Comparison of ENCODE assay signal across 10 mouse cellular contexts in genomic region chr10:25402886-25403285, GRCm38 (mm10).
"Had no signal": no experiment of that assay in that cellular context is flagged by ENCODE, and none has a peak within 500 bp of the region (broad histone marks: within the 10 kb centered on the region; RNA-seq: fewer than 3 reads in every experiment).

No protein-coding gene starts in this region.

- H3K4me3 ChIP-seq: left cerebral cortex, adult 2 months; limb, embryonic 10.5 days; liver, embryonic 15.5 days; lung, embryonic 15.5 days; midbrain, embryonic 13.5 days had no signal

- H3K27me3 ChIP-seq: liver, embryonic 15.5 days; lung, embryonic 15.5 days; midbrain, embryonic 13.5 days had no signal

- DNase-seq: kidney, postnatal 25 days; thymus, postnatal 4 days had no signal

- H3K36me3 ChIP-seq: limb, embryonic 10.5 days; liver, embryonic 15.5 days; lung, embryonic 15.5 days; midbrain, embryonic 13.5 days had no signal

- H3K27ac ChIP-seq: left cerebral cortex, adult 2 months; limb, embryonic 10.5 days; liver, embryonic 15.5 days; lung, embryonic 15.5 days; midbrain, embryonic 13.5 days; stomach, postnatal 0 days had no signal

- ATAC-seq: inflammation-experienced regulatory T-cells, adult 6 months; intestine, postnatal 0 days; midbrain, embryonic 13.5 days had no signal

- H3K9ac ChIP-seq: liver, embryonic 15.5 days; lung, embryonic 15.5 days; midbrain, embryonic 13.5 days had no signal

- H3K9me3 ChIP-seq: limb, embryonic 10.5 days; liver, embryonic 15.5 days; lung, embryonic 15.5 days; midbrain, embryonic 13.5 days had no signal

- H3K4me2 ChIP-seq: liver, embryonic 15.5 days; lung, embryonic 15.5 days; midbrain, embryonic 13.5 days had no signal
